Mouse (Mus musculus) cerebellum, adult 9-10 months (tissue): Measurements from ENCODE around the gene Gm17693.
"Not testable (repeated sequence)": the region's sequence is repeated elsewhere in the genome, so short reads cannot be mapped to it uniquely, and the experiment has no call there.

Experiments
- DNase-seq: peaks from one replicate; pipeline ENCODE4 v3.0.0; 2022

Gm17693 gene

DNA sequence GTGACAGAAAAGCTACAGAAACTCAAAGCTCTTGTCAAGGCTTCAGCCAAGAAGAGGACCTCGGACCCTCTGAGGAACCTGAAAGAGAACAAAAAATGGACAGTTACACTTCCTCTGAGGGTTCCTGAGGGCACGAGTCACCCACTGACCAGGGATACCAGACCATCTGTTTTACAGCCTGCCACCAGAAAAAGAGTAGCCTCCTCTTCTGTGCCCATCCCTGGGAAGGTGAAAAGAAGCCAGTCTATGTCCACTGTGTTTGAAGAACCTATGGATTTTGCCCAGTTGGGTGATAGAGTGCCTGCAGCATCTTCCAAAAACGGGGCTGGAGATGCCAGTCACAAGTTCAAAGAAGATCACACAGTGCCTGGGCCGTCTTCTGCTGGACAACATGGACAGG lies at the start of gene Gm17693:
Gm17693 (plus strand) TSS at position 301 of the 400 bp plus-strand sequence.
- not testable (repeated sequence) for DNase-seq
